Mouse (Mus musculus): ENCODE data around the gene Psmb3. TPM values are rescaled to one million over a fixed set of nuclear protein-coding genes. Genes with fewer than 3 reads are reported as not detected.

The Psmb3 gene
- polyA plus RNA-seq, 1 experiment from 2014 or later = 525 TPM

DNA sequence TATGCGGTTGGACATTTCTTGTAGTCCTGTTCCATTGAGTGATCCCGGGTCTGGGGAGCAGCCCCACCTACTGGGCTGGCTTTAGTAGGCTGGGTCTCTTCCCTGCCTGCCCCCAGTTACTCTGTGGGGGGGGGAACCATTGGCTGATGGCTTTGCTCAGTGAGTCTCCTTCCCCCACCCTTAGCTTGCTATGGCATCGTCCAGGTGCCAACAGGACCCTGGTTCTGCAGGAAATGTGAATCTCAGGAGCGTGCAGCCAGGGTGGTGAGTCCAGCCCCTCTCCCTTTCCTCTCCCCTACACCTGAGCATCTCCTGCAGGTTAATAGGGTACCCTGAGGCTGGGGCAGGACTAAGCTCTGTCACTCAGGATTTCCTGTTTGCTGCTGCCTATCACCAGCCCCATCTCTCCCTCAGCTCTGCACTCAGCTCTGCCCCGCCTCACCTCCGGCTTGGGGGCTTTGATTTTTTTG, 38.4 kb upstream of the Psmb3 start:
- Histone ChIP-seq H3K4me3 (ENCODE audit: low read length) (peak overlapping the region; percentile 90), H3K27me3 (ENCODE audit: control insufficient read depth, insufficient read depth, low read length) (peaks cover 2% of the 10 kb centered on the region; the same call in 1 of the 2 replicates), H3K4me1 (ENCODE audit: control insufficient read depth, insufficient read depth, low read length) (peaks cover 46% of the 10 kb centered on the region), H3K9me3 (ENCODE audit: control insufficient read depth, low read length) (no peaks in the 10 kb centered on the region), H3K9ac (ENCODE audit: low read depth, low read length) (peak overlapping the region; percentile 92), H3K27ac (ENCODE audit: low read depth, low read length) (no peak overlapping the region), H3K36me3 (ENCODE audit: control insufficient read depth, insufficient read depth, low read length) (peaks cover 40% of the 10 kb centered on the region), H3K4me2 (replicated peaks; ENCODE audit: low read depth, low read length) (peak overlapping the region; percentile 89)
- WGBS = 31% methylated on average over 6 of the region's 6 CpGs
- no peak for ATAC-seq (ENCODE audit: low FRiP score, low TSS enrichment)

DNA sequence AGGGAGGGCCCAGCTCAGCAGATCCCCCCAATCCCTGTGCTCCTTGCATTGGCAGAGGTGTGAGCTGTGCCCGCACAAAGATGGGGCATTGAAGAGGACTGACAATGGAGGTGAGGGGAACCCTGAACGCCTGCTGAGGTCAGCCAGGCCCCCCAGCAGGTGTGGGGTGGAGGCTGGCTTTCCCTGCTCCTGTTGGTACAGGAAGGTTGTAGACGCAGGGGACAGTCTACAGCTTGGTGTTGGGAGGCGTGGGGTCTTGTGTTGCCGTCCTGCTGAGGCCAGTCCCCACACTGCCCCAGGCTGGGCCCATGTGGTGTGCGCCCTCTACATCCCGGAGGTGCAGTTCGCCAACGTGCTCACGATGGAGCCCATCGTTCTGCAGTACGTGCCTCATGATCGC, 37.8 kb upstream of the Psmb3 start:
- no peaks in the 10 kb centered on the region for H3K9me3 ChIP-seq (ENCODE audit: control insufficient read depth, low read length)
- H3K27ac ChIP-seq (ENCODE audit: low read depth, low read length) = no peak overlapping the region
- peaks cover 46% of the 10 kb centered on the region for H3K36me3 ChIP-seq (ENCODE audit: control insufficient read depth, insufficient read depth, low read length)
- no peak for ATAC-seq (ENCODE audit: low FRiP score, low TSS enrichment)
- H3K27me3 ChIP-seq (ENCODE audit: control insufficient read depth, insufficient read depth, low read length) = peaks cover 2% of the 10 kb centered on the region; the same call in 1 of the 2 replicates
- H3K9ac ChIP-seq (ENCODE audit: low read depth, low read length) = no peak overlapping the region
- H3K4me1 ChIP-seq (ENCODE audit: control insufficient read depth, insufficient read depth, low read length) = peaks cover 52% of the 10 kb centered on the region
- no peak overlapping the region for H3K4me3 ChIP-seq (ENCODE audit: low read length)
- 89% methylated on average over 13 of the region's 13 CpGs for WGBS
- no peak overlapping the region for H3K4me2 ChIP-seq (replicated peaks; ENCODE audit: low read depth, low read length)

DNA sequence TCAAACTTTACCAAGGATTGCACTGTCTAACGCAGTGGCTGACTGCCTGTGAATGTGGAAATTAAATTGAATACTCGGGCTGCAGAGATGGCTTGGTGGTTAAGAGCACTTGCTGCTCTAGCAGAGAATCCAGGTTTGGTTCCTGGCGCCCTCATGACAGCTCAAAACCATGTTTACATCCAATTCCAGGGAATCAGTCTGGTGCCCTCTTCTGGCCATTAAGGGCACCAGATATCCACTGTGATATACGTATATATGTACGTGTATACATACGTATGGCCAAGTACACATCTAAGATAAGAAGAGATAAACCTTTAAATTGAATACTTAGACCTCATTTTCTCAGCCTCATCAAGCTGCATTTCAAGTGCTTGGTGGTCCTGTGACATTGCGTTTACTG, 37.0 kb upstream of the Psmb3 start:
- no peak for ATAC-seq (ENCODE audit: low FRiP score, low TSS enrichment)
- WGBS = 95% methylated on average over 7 of the region's 7 CpGs
- Histone ChIP-seq H3K27me3 (ENCODE audit: control insufficient read depth, insufficient read depth, low read length) (peaks cover 2% of the 10 kb centered on the region; the same call in 1 of the 2 replicates), H3K27ac (ENCODE audit: low read depth, low read length) (no peak overlapping the region), H3K9ac (ENCODE audit: low read depth, low read length) (no peak overlapping the region), H3K4me3 (ENCODE audit: low read length) (no peak overlapping the region), H3K36me3 (ENCODE audit: control insufficient read depth, insufficient read depth, low read length) (peaks cover 53% of the 10 kb centered on the region), H3K4me1 (ENCODE audit: control insufficient read depth, insufficient read depth, low read length) (peaks cover 50% of the 10 kb centered on the region), H3K4me2 (replicated peaks; ENCODE audit: low read depth, low read length) (no peak overlapping the region), H3K9me3 (ENCODE audit: control insufficient read depth, low read length) (no peaks in the 10 kb centered on the region)

DNA sequence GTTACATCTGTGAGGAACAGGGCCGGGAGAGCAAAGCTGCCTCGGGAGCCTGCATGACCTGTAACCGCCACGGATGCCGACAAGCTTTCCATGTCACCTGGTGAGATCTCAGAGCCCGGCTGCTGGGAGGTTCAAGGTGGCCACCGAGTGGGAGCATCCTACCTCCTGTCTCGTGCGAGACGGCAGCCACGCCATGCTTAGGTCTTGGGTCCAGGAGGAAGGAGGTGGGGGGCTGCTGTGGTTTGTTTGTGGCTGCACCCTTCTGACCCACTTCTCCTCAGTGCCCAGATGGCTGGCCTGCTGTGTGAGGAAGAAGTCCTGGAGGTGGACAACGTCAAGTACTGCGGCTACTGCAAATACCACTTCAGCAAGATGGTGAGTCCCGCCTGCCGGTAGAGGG, 36.4 kb upstream of the Psmb3 start:
- no peak overlapping the region for H3K9ac ChIP-seq (ENCODE audit: low read depth, low read length)
- peaks cover 45% of the 10 kb centered on the region for H3K4me1 ChIP-seq (ENCODE audit: control insufficient read depth, insufficient read depth, low read length)
- no peaks in the 10 kb centered on the region for H3K9me3 ChIP-seq (ENCODE audit: control insufficient read depth, low read length)
- WGBS = 94% methylated on average over 15 of the region's 15 CpGs
- H3K36me3 ChIP-seq (ENCODE audit: control insufficient read depth, insufficient read depth, low read length) = peaks cover 59% of the 10 kb centered on the region
- no peak for ATAC-seq (ENCODE audit: low FRiP score, low TSS enrichment)
- no peak overlapping the region for H3K27ac ChIP-seq (ENCODE audit: low read depth, low read length)
- no peak overlapping the region for H3K4me3 ChIP-seq (ENCODE audit: low read length)
- H3K27me3 ChIP-seq (ENCODE audit: control insufficient read depth, insufficient read depth, low read length) = no peaks in the 10 kb centered on the region; the same call in 1 of the 2 replicates
- H3K4me2 ChIP-seq (replicated peaks; ENCODE audit: low read depth, low read length) = no peak overlapping the region

DNA sequence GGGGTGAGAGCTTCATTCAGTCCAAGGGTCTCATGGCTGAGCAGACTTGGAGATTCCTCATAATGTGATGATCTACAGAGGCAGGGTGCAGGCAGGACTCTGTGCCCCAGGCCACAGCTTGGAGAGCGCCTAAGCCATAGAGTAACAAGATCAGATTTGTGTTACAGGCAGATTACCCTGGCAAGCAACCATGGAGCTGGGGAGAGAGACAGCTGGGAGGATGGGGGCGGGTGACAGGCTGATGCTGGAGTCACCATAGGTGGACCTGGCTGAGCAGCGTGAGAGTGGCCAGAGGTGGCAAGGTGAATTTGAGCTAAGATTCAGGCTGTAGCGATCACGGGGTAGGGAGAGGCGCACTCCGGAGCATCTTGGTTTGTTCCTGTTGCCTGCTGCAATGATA, 35.0 kb upstream of the Psmb3 start:
- no peak overlapping the region for H3K4me2 ChIP-seq (replicated peaks; ENCODE audit: low read depth, low read length)
- H3K27ac ChIP-seq (ENCODE audit: low read depth, low read length) = no peak overlapping the region
- no peak for ATAC-seq (ENCODE audit: low FRiP score, low TSS enrichment)
- H3K27me3 ChIP-seq (ENCODE audit: control insufficient read depth, insufficient read depth, low read length) = no peaks in the 10 kb centered on the region
- WGBS = 86% methylated on average over 7 of the region's 7 CpGs
- peaks cover 73% of the 10 kb centered on the region for H3K36me3 ChIP-seq (ENCODE audit: control insufficient read depth, insufficient read depth, low read length)
- H3K9me3 ChIP-seq (ENCODE audit: control insufficient read depth, low read length) = no peaks in the 10 kb centered on the region
- H3K9ac ChIP-seq (ENCODE audit: low read depth, low read length) = no peak overlapping the region
- peaks cover 36% of the 10 kb centered on the region for H3K4me1 ChIP-seq (ENCODE audit: control insufficient read depth, insufficient read depth, low read length)
- H3K4me3 ChIP-seq (ENCODE audit: low read length) = no peak overlapping the region

DNA sequence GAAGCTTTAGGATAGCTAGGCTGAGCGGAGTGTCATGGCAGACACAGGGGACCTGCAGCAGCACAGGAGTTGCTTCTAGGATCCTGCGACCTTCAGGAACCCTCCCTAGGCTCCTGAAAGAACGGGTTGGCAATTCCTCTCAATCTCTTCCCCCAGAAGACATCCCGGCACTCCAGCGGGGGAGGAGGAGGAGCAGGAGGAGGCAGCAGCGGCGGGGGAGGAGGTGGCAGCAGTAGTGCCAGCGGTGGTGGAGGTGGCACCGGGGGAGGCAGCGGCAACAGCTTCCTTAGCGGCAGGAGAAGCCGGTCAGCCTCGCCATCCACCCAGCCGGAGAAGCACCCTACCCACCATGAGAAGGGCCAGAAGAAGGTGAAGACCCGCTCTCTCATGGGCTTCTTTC, 33.9 kb upstream of the Psmb3 start:
- H3K27me3 ChIP-seq (ENCODE audit: control insufficient read depth, insufficient read depth, low read length) = no peaks in the 10 kb centered on the region
- H3K4me3 ChIP-seq (ENCODE audit: low read length) = no peak overlapping the region
- peaks cover 84% of the 10 kb centered on the region for H3K36me3 ChIP-seq (ENCODE audit: control insufficient read depth, insufficient read depth, low read length)
- peak overlapping the region; percentile 42; the same call in 1 of the 2 replicates for H3K9ac ChIP-seq (ENCODE audit: low read depth, low read length)
- H3K4me1 ChIP-seq (ENCODE audit: control insufficient read depth, insufficient read depth, low read length) = peaks cover 36% of the 10 kb centered on the region
- H3K27ac ChIP-seq (ENCODE audit: low read depth, low read length) = 0 out of 2 replicates have a peak overlapping the region, but pooled peaks have one; percentile 37
- no peak overlapping the region for H3K4me2 ChIP-seq (replicated peaks; ENCODE audit: low read depth, low read length)
- 50% methylated on average over 15 of the region's 15 CpGs for WGBS
- ATAC-seq (ENCODE audit: low FRiP score, low TSS enrichment) = no peak
- no peaks in the 10 kb centered on the region for H3K9me3 ChIP-seq (ENCODE audit: control insufficient read depth, low read length)

DNA sequence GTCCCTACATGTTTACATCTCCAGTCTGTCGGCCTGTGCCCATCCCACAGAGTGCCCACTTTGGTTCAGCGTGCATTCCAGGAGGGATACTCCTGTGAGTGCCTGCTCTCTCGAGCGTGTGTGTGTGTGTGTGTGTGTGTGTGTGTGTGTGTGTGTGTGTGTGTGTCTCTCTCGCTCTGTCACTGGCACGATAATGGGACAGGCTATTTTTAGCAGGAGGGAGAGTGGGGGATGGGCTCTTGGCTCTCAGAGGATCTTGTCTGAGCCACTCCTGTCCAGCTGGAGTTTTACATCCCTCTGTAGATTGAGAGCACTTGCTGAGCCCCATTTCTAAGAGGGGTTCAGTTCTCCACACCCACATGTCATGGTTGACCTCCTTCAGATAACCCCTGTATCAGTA, 33.4 kb upstream of the Psmb3 start:
- H3K4me1 ChIP-seq (ENCODE audit: control insufficient read depth, insufficient read depth, low read length) = peaks cover 31% of the 10 kb centered on the region
- no peaks in the 10 kb centered on the region for H3K9me3 ChIP-seq (ENCODE audit: control insufficient read depth, low read length)
- ATAC-seq (ENCODE audit: low FRiP score, low TSS enrichment) = no peak
- H3K9ac ChIP-seq (ENCODE audit: low read depth, low read length) = no peak overlapping the region
- no peak overlapping the region for H3K4me3 ChIP-seq (ENCODE audit: low read length)
- WGBS = 36% methylated on average over 6 of the region's 6 CpGs
- peaks cover 89% of the 10 kb centered on the region for H3K36me3 ChIP-seq (ENCODE audit: control insufficient read depth, insufficient read depth, low read length)
- H3K4me2 ChIP-seq (replicated peaks; ENCODE audit: low read depth, low read length) = no peak overlapping the region
- no peaks in the 10 kb centered on the region for H3K27me3 ChIP-seq (ENCODE audit: control insufficient read depth, insufficient read depth, low read length)
- H3K27ac ChIP-seq (ENCODE audit: low read depth, low read length) = peak overlapping the region; percentile 42; the same call in 1 of the 2 replicates

DNA sequence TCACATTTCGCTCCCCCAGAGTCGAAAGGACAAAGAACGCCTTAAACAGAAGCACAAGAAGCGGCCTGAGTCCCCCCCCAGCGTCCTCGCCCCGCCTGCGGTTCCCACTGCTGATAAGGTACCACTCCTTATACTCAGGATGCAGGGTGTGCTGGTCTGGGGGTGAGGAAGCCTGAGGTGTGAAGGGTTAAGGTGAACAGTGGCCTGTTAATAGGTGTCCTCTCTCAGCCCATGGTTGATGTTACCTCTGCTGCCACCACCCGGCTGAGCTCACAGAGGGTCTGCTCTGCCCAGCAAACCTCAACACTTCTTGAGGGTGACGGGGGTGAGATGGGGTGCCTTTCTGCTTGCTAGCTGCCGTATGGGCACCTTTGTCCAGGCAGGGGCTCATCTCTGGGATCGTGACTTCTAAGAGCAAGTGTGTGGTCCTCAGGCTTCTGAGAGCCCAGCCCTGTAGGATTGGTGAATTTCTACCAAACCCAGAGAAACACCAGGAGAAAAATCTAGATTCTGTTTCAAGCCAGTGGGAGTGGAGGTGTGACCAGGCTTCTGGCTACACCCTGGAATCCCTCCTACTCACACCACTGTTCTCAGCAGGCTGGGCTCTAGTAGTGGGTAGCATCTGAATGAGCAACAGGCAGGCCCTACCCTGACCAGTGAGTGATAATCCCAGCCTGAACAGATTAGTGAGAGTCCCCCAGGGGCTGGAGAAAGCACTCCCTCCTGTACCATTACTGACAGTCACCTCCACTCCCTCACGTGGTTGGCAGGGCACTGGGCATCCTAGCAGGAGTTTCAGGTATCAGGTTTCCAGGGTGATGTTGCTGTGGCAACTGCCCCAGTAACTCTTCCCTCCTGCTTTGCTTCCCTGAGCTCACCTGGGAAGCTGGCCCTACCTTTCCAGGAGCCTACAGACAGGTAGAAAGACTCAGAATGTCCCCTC, 32.7 kb upstream of the Psmb3 start:
- Histone ChIP-seq H3K4me3 (ENCODE audit: low read length) (no peak overlapping the region), H3K9me3 (ENCODE audit: control insufficient read depth, low read length) (no peaks in the 10 kb centered on the region), H3K9ac (ENCODE audit: low read depth, low read length) (no peak overlapping the region), H3K36me3 (ENCODE audit: control insufficient read depth, insufficient read depth, low read length) (peaks cover 94% of the 10 kb centered on the region), H3K27me3 (ENCODE audit: control insufficient read depth, insufficient read depth, low read length) (no peaks in the 10 kb centered on the region), H3K4me2 (replicated peaks; ENCODE audit: low read depth, low read length) (no peak overlapping the region), H3K27ac (ENCODE audit: low read depth, low read length) (peak overlapping the region; percentile 42; the same call in 1 of the 2 replicates), H3K4me1 (ENCODE audit: control insufficient read depth, insufficient read depth, low read length) (peaks cover 27% of the 10 kb centered on the region)
- ATAC-seq (ENCODE audit: low FRiP score, low TSS enrichment) = no peak
- WGBS = 71% methylated on average over 13 of the region's 13 CpGs

DNA sequence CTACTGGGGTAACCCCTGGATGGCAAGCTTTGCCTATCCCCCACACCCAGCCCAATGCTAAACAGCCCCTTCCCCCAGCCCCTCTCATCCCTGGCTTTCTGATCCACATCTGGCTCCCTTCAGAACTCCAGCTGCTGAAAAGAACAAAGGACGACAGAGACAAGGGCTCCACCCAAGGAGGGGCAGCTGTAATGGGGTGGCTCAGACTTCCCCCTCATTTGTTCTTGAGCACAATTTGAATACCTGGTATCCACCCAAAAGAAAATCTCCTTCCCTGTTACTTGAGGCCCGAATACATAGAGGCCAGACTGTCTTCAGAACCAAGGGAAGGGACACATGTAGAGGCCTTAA, 32.0 kb upstream of the Psmb3 start:
- ATAC-seq (ENCODE audit: low FRiP score, low TSS enrichment) = no peak

More for the DNA sequence above, 32.0 kb upstream of the Psmb3 start:
- Histone ChIP-seq H3K9ac (ENCODE audit: low read depth, low read length) (no peak overlapping the region), H3K4me3 (ENCODE audit: low read length) (no peak overlapping the region), H3K4me1 (ENCODE audit: control insufficient read depth, insufficient read depth, low read length) (peaks cover 27% of the 10 kb centered on the region), H3K27ac (ENCODE audit: low read depth, low read length) (no peak overlapping the region), H3K9me3 (ENCODE audit: control insufficient read depth, low read length) (no peaks in the 10 kb centered on the region), H3K4me2 (replicated peaks; ENCODE audit: low read depth, low read length) (no peak overlapping the region), H3K27me3 (ENCODE audit: control insufficient read depth, insufficient read depth, low read length) (no peaks in the 10 kb centered on the region), H3K36me3 (ENCODE audit: control insufficient read depth, insufficient read depth, low read length) (peaks cover 94% of the 10 kb centered on the region)
- WGBS = 64% methylated on average over 2 of the region's 2 CpGs

Measured in kidney, embryonic 14.5 days (tissue).